ENCODE assay signal across 28 mouse cellular contexts in the genomic region with DNA sequence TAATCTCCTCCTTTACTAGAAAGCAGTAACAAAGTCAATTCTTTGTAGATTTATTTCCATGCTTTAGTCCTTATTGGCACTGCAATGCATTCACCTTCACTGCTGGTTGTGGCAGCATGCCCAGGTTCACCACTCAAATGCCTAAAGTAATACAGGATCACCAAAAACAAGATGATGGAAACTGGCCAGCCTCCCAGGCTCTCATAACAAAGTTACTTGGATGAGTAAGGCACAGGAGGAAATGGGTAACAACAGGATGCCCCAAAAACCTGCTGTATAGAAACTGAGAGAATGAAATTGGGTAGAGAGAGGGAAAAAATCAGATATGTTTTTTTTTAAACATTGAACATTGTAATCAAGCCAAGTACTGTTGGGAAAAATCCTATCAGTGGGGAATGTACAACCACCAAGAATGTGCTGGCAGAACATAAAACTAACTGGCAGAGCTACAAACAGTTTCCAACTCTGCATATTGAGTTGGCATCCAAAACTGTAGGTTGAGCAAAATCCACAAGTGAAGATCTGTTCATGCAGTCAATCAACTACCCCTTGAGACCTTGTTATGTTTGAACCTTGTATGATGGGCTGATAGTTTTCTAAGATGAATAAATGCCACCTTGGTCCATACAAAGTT. TPM values are rescaled to one million over a fixed set of nuclear protein-coding genes. Genes with fewer than 3 reads are reported as not detected.
DNase-seq lines count a peak whose midpoint lies in the region; ATAC-seq and TF ChIP-seq lines count a peak whose summit lies in the region.
"Had no signal": no experiment of that assay in that cellular context is flagged by ENCODE, and none has a peak within 500 bp of the region (broad histone marks: within the 10 kb centered on the region; RNA-seq: fewer than 3 reads in every experiment).

No protein-coding gene starts in this region.

- H3K9ac ChIP-seq in forebrain, embryonic 14.5 days (ENCODE audit: low read length): no peak overlapping the region
- H3K9ac ChIP-seq: embryonic facial prominence, embryonic 13.5 days; forebrain, embryonic 13.5 days; hindbrain, embryonic 15.5 days; intestine, embryonic 15.5 days; kidney, embryonic 15.5 days; limb, embryonic 12.5 days; liver, postnatal 0 days had no signal

- H3K27me3 ChIP-seq in forebrain, embryonic 14.5 days (replicated peaks; ENCODE audit: control insufficient read depth, insufficient read depth, low read length): no peaks in the 10 kb centered on the region
- H3K27me3 ChIP-seq: embryonic facial prominence, embryonic 13.5 days; forebrain, embryonic 13.5 days; hindbrain, embryonic 15.5 days; intestine, embryonic 15.5 days; kidney, embryonic 15.5 days; limb, embryonic 12.5 days had no signal

- intact Hi-C loops in left cerebral cortex, postnatal 4 days (cut with DNase I): no loop called here

- H3K27ac ChIP-seq in layer of hippocampus, adult 2 months: peak overlapping the region; percentile 43; the same call in 1 of the 2 replicates
- H3K27ac ChIP-seq in forebrain, embryonic 14.5 days (ENCODE audit: low read depth, low read length): no peak overlapping the region
- H3K27ac ChIP-seq: embryonic facial prominence, embryonic 13.5 days; forebrain, embryonic 13.5 days; heart, embryonic 10.5 days; hindbrain, embryonic 15.5 days; intestine, embryonic 15.5 days; kidney, embryonic 15.5 days; limb, embryonic 12.5 days had no signal

- no peaks in the 10 kb centered on the region for H3K4me1 ChIP-seq in forebrain, embryonic 14.5 days (ENCODE audit: control insufficient read depth, insufficient read depth, low read length)
- H3K4me1 ChIP-seq: embryonic facial prominence, embryonic 13.5 days; forebrain, embryonic 13.5 days; heart, embryonic 10.5 days; hindbrain, embryonic 15.5 days; intestine, embryonic 15.5 days; kidney, embryonic 15.5 days; limb, embryonic 12.5 days had no signal

- H3K9me3 ChIP-seq in forebrain, embryonic 14.5 days (replicated peaks; ENCODE audit: control insufficient read depth, low read length): no peaks in the 10 kb centered on the region
- H3K9me3 ChIP-seq: embryonic facial prominence, embryonic 13.5 days; forebrain, embryonic 13.5 days; heart, embryonic 10.5 days; hindbrain, embryonic 15.5 days; intestine, embryonic 15.5 days; kidney, embryonic 15.5 days; limb, embryonic 12.5 days had no signal

- H3K4me2 ChIP-seq in forebrain, embryonic 14.5 days (ENCODE audit: low read length): no peak overlapping the region
- H3K4me2 ChIP-seq: embryonic facial prominence, embryonic 13.5 days; forebrain, embryonic 13.5 days; hindbrain, embryonic 15.5 days; intestine, embryonic 15.5 days; kidney, embryonic 15.5 days; limb, embryonic 12.5 days; liver, embryonic 11.5 days; midbrain, embryonic 11.5 days had no signal

- no peaks in the 10 kb centered on the region for H3K36me3 ChIP-seq in forebrain, embryonic 14.5 days (ENCODE audit: control insufficient read depth, insufficient read depth, low read length)
- H3K36me3 ChIP-seq: embryonic facial prominence, embryonic 13.5 days; heart, embryonic 10.5 days; hindbrain, embryonic 15.5 days; intestine, embryonic 15.5 days; kidney, embryonic 15.5 days; limb, embryonic 12.5 days had no signal

- ATAC-seq in forebrain, embryonic 14.5 days: no peak
- ATAC-seq: forebrain, embryonic 13.5 days; intestine, embryonic 15.5 days; liver, postnatal 0 days; lung, postnatal 0 days had no signal

- no peak for DNase-seq in layer of hippocampus, adult 2 months (ENCODE audit: low spot score in 2 of 2)
- no peak for DNase-seq in layer of hippocampus, adult 9-10 months (ENCODE audit: low spot score)
- peak; percentile 60 for DNase-seq in cerebellum, adult 11 months
- peak; percentile 73 for DNase-seq in cerebellum, adult 9-11 months
- no peak for DNase-seq in forebrain, embryonic 14.5 days (ENCODE audit: low spot score)
- DNase-seq in left cerebral cortex, postnatal 4 days: no peak
- no peak for DNase-seq in adrenal gland, postnatal 25 days
- DNase-seq: adrenal gland, postnatal 36 days; gastrocnemius, postnatal 10 days; heart, postnatal 4 days; liver, postnatal 0 days; right cerebral cortex, postnatal 25 days; spleen, adult 18-20 months had no signal

- H3K4me3 ChIP-seq in layer of hippocampus, adult 2 months: no peak overlapping the region
- H3K4me3 ChIP-seq in forebrain, embryonic 14.5 days (ENCODE audit: low read depth, low read length): no peak overlapping the region
- H3K4me3 ChIP-seq: embryonic facial prominence, embryonic 13.5 days; erythroblast, embryonic 14.5 days; forebrain, embryonic 13.5 days; heart, embryonic 10.5 days; hindbrain, embryonic 15.5 days; intestine, embryonic 15.5 days; kidney, embryonic 15.5 days; limb, embryonic 12.5 days had no signal

- TF ChIP-seq CTCF in layer of hippocampus, adult 2 months (conservative IDR thresholded peaks at IDR 0.05): no peak

RNA-seq across cellular contexts. Expression of a gene that starts 21.4 kb away (rescaled TPM):
- total RNA-seq in layer of hippocampus, adult 2 months (2021): 10 to 100 TPM; 19.4 to 22.0 TPM
- polyA plus RNA-seq in forebrain, embryonic 14.5 days (2014; fragmentation: Nextera tagmentation; extraction: Ambion mirVana): 0.95 and 2.4 TPM in 2 replicates
- total RNA-seq in left cerebral cortex, postnatal 4 days (2021): 10 to 100 TPM; 18.0 to 22.3 TPM
- 0.52 TPM in 1 of 2 replicates, not detected in the other for total RNA-seq in adrenal gland, postnatal 25 days (2021)
- total RNA-seq: granulocyte monocyte progenitor cell, adult 5-6 weeks; monocyte, adult 5-6 weeks; neutrophil, adult 5-6 weeks had no signal
- polyA plus RNA-seq: erythroblast, embryonic 14.5 days; liver, postnatal 0 days; lung, postnatal 0 days; thymus, postnatal 0 days had no signal

Comparison
In these comparisons a context has a peak if more than half of its experiments do, and no peak if none do; other contexts are left out.
1. DNase-seq: peak in cerebellum, adult 11 months (single experiment) and cerebellum, adult 9-11 months (single experiment); none in layer of hippocampus, adult 2 months (0 of 2), layer of hippocampus, adult 9-10 months (single experiment), forebrain, embryonic 14.5 days (single experiment), left cerebral cortex, postnatal 4 days (single experiment) and adrenal gland, postnatal 25 days (single experiment).
2. RNA of a gene that starts 21.4 kb away (total RNA-seq): 18.0 to 22.3 TPM in left cerebral cortex, postnatal 4 days and 19.4 to 22.0 TPM in layer of hippocampus, adult 2 months; 0.52 TPM in adrenal gland, postnatal 25 days; every median in the first group is over 10 times any median in the second.